Mouse (Mus musculus): ENCODE results near the gene Fads6.

Fads6 gene

DNA sequence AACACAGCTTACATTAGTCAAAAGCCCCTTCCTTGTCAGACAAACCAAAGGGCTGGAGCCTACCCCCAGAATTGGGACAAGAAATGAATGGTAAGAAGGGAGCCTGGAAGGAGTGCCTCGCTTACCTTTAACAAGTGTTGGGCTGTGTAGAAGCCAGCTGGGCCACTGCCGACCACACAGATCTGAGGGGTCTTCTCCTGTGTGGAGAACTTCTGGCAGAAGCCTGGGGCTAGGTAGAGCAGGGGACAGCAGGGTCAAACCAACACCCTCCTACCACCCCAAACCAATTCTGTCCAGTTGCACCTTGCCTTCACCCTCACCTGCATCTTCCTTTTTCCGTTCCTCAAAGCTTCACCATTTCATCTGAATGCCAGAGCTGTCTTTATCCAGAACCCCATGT, 21.5 kb downstream of the Fads6 start:
- no peak for DNase-seq (ENCODE audit: low spot score)

DNA sequence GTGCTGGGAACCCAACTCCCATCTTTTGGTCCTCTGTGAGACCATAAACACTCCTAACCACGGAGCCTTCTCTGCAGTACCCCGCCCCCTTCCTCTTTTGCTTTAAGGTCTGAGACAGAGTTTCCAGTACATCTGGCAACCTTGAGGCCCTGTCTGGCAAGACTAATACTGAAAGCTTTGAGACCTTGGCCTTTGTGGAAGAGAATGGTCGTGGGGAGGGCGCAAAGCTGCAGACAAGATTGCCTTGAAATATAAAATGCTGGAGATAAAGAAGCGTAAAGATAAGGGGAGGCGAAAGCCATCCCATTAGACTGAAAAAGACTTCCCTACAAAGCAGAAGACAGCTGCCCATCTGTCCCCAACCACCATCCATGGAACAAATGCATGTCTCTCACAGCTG, 22.0 kb downstream of the Fads6 start:
- DNase-seq (ENCODE audit: low spot score): peak; percentile 34

DNA sequence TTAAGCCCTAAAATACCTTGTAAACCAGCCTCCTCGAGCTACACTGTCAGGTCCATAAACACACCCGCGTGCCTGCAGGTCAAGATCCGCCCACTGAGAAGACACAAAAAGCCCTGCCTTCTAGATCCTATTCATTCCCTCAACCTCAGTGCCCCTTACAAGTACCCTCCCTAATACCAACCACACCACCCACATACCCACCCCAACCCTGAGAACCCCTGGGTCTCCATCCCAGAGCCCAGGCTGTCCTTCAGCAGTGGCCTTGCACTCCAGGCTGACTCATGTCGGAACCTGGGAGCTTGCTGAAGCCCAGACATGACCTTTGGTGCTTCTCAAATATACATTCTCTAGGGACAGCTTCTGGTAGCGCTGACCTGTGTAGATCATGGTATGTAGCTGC, 22.7 kb downstream of the Fads6 start:
- no peak for DNase-seq (ENCODE audit: low spot score)

DNA sequence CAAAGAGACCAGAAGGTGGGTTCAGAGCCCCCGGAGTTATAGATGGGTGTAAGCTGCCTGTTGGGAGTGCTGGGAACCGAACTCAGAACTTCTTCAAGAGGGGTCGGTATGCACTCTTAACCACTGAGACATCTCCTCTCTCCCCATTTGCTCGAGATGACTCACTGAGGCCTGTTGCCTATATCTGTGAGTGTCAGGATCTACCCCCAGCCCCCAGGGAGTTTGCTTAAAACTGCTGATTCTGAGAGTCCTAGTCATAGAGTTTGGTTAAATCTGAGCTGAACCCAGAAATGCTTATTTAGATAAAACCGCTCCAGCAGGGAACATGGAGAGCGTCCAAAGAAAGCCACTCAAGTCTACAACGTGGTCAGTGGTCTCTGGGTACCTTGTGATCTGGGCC, 23.3 kb downstream of the Fads6 start:
- no peak for DNase-seq (ENCODE audit: low spot score)

DNA sequence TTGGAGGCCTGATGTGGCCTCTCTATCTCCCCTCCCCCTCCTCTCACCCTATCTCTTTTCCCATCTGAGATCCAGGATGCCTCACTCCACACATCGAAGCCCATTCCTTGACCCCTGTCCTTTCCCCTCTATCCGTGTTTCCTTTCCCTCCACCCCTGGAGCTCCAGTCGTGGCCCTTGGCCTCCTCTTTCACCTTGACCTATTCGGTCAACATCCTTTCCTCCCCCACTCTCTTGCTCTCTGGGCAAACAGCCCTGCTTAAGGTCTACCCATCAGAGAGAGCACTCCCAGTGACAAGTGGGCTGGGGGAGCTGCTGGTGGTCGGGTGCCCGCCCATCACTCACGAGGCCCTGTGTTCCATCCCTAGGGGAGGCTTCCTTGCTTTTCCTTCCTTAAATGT, 23.7 kb downstream of the Fads6 start:
- DNase-seq (ENCODE audit: low spot score): no peak

DNA sequence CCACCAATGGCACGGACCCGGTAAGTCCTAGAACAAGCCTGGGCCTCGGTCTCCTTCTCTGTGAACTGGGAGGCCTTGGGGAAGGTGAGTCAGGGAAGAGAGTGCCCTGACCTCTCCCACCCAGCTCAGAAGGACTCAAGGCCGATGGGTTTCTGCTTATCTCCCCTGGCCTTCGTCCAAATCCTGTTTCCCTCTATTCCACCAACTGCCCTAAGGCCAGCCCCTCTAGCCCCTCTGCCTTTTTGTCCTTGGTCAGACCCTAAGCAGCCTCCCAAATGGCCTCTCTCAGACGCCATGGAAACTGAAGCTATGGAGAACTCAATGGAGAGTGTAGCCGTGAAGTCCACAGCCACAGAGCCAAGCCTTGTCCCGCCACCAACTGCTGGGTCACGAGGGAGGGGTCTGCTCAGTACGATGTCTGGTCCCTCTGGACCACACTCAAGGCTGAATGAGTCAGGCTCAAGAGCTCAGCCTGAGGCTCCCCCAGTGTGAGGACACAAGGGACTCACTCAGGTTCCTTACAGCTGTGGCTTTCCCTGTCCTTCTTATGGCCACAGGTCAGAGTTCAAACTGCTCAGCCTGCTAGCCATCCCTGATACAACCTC, 24.5 kb downstream of the Fads6 start:
- DNase-seq (ENCODE audit: low spot score): peak; percentile 32

DNA sequence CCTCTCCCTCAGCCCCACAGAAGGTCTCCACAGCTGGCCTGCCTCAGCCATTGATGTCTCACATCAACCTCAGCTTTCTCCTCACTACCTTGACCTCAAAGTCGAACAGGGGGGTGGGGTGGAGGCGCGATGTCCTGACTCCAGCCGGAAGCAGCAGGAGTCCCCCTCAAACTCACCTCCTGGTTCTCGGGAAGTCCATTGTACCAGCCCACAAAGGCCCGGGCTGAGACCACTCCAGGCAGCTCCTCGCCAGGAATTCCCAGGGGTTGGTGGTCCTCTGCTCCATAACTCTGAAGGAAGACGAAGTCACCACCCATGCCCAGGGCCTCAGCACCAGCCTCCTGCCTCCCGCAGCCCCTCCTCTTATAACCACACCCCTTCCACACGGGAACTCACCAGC, 26.0 kb downstream of the Fads6 start:
- no peak for DNase-seq (ENCODE audit: low spot score)

DNA sequence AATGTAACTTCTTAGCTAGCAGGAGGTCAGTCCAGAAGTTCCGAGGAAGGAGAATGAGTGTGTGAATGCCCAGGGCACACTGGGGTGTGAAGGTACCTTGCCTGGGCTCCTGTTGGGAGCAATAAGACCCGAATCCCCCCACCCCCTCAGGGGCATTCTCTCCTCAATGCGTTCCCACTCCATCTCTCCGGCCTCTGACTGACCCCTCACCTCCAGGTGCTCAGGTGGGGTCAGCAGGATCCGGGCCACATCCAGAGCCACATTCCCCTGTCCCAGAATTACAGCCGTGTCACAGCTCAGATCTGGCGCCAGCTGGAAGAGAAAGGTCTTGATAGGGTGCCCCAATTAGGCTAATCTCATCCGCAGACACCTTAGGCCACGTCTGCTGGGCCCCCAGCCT, 26.4 kb downstream of the Fads6 start:
- no peak for DNase-seq (ENCODE audit: low spot score)

DNA sequence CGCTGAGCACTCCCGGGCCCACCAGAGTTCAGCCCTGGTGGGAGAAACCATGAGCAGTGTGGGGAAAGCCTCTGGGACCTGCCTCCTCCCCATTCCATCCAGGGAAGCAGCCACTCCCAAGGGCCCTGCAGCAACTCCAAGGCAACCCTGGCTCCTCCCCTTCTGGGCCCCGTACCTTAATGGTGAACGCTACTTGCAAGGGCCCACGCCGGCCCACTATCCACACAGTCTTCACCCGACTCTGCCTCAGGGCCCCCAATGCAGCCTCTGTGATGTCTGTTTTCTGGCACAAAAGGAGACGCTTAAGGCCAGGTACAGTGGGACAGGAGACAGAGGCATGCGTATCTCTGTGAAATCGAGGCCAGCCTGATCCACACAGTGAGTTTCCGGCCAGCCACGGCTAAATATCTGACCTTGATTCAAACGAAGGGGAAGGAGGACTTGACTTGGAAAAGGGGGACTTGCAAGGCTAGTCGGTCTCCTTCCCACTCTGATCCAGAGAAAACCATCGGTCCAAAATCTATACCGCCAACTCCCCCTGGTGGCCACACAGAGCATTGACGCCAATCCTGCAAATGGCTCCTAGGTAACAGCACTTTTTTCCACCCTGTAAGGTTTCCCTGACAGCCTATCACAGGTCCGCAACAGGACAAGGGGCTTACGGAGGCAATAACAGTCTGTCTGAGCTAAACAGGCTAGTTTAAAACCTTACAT, 27.2 kb downstream of the Fads6 start:
- peak; percentile 76 for DNase-seq (ENCODE audit: low spot score)

DNA sequence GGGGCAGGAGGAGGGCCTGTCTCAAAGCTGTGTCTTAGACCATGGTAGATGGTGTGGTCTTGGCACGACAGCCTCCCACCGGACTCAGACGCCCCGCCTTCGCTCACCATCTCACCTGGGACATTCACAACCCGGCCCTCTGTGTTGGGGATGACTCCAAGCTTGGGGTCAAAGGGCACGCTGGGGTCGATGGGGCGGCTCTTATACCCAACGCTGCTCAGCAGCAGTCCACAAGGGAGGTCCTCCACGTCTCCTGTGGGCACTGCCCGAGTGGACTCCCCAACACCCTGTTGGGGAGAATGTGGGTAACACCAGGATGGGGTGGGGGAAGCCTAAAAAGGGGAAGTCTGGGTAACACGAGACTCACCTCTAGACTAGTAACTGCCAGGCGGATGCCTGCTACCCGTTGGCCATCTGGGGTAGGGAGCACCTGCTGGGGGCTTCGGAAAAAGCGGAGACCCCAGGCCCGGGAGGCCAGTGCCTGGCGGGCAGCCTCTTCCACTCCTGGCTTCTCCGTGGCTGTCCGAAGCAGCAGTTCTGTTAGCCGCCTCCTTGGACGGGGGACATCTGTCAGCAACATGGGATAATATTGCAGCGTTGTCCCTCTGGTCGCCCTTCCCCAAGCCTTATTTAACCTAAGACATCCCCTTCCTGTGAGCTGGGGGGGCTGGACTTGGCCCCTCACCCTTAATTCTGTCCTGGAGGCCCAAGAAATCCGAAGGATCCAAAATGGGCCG, 28.0 kb downstream of the Fads6 start:
- no peak for DNase-seq (ENCODE audit: low spot score)

DNA sequence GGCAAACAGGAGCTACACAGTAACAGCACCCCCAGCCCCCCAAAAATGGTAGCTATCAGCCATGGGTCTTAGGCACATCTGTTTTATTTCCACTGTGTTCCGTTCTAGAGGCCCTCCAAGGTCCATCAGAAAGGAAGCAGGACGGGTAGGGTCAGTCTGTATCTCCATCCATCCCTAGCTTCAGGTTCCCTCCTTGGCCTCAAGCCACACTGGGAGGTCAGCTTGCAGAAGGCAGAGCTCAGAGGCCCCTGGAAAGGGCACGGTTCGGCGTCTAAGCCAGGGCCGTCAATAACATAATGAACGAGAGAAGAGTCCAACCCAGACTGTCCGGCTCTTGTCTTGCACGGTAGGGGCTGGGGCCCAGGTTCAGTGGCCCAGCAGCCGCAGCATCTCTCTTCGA, 29.5 kb downstream of the Fads6 start:
- DNase-seq (ENCODE audit: low spot score): no peak

DNA sequence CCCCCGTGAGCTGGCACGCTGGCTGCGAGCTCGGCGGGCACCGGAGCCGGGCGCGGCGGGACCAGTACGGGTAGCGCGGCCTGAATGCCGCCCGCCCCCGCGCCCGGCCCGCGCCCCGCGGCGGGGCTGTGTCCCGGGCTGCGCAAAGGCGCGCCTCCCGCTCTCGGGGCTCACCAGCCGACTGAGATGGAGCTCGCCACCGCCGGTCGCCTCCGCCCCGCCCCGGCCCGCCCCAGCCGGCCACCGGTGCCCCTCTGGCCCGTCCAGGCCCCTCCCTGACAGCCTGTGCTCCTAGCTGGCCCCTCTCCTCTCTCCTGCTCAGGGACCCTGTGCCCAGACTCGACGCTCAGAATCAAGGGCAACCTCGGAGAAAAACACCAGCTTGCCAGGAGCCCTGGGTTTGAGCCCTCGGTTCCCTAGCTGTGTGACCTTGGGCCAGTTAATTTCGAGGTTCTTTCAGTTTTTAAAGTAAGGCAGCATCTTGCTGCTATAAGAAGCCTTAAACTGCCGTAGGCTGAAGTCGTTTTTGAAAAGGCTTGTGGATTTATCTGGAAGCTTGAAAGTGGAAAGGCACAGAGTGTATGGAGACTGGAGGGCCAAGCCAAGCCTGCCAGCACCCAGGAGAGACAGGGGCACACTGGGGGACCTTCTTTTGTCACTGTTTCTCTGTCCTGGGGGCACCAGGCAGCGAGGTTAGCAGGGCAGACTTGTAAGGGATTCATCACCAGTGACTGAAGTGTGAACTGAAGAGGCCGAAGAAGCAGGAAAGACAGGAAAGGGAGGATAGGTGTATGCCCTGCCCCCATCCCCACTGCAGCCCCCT, 30.2 kb downstream of the Fads6 start, which contains the start of gene Grin2c:
Grin2c (minus strand) TSS at position 183 of the 823 bp plus-strand sequence.
- peak; percentile 42 for DNase-seq (ENCODE audit: low spot score)

DNA sequence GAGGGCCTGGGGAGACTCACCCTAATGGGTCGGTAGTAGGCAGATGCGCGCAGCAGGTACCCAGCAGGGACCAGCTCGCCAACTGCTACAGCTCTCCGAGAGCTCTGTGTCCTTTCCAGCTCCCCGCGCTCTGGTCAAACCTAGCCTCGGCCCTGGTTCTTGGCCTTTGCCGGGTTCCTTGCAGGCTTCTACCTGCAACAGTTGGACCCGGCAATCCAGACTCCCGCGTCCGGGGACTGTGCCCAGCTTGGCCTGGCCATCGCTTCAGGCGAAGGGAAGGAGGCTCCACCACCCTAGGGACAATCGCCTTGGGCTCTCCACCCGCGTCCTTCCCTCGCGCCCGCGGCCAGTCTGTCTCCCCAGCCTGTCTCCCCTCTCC, 31.1 kb downstream of the Fads6 start:
- peak; percentile 26 for DNase-seq (ENCODE audit: low spot score)

DNA sequence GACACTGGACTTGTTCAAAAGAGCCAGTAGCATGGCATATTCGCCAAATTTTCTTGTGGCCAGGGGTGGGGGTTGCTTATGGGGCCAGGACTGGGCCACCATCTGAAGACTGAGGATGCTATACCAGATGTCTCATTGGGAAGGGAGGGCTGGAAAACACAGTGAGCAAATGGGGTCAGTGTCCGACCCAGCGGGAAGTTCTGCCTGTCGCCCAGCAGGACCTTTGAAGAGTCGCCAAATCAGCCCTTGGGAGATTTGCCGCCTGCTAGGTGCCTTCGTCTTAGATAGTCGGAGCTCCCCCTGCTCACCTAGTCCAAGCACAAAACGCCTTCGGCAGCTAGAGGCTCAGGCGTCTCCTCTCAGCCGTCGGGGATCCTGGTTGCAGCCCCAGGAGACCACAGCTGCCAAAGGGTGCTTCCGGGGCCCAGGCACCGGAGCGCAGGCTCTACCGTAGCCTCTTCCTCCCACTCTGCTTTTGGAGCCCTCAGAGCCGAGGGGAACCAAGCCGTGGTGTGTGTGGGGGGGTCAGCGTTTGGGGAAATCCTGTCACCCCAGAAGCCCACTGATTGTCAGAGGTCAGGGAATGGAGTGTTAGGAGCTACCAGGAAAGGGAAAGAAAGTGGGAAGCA, 31.6 kb downstream of the Fads6 start:
- DNase-seq (ENCODE audit: low spot score): no peak

DNA sequence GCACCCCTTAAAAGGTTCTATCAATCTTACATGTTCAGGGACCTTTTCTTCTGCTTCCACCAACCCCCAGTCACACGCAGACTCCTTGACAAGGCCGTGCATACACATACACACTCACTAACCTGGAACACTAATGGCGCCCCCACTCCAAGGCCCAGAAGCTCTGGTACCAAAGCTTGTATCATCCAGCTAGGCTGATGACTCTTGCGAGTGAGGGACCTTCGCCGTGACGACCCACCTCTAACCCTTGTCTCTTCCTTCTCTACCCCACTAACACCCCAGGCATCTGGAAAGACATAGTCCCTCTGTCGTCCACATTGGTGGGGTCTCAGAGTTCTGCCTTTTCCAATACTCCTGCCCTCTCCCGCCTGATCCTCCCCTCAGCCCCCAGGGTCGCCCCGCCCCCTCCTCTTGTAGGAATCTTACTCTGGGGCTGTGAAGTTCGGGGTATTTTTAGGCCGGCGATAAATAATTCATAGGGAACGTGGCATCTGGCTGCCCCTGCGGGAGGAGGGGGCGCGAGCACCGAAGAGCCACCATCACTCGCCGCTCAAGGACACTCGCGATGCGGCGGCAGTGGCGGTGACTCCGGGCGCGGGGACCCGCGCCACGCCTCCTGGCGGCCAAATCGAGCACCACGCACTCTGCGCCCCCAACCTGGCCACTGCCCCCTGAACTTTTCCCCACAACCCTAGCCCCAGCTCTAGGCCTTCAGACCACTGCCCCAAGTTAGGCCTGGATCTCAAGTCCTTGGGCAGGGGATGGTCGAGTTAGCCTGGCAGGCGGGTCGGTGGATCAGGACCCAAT, 32.4 kb downstream of the Fads6 start:
- no peak for DNase-seq (ENCODE audit: low spot score)

DNA sequence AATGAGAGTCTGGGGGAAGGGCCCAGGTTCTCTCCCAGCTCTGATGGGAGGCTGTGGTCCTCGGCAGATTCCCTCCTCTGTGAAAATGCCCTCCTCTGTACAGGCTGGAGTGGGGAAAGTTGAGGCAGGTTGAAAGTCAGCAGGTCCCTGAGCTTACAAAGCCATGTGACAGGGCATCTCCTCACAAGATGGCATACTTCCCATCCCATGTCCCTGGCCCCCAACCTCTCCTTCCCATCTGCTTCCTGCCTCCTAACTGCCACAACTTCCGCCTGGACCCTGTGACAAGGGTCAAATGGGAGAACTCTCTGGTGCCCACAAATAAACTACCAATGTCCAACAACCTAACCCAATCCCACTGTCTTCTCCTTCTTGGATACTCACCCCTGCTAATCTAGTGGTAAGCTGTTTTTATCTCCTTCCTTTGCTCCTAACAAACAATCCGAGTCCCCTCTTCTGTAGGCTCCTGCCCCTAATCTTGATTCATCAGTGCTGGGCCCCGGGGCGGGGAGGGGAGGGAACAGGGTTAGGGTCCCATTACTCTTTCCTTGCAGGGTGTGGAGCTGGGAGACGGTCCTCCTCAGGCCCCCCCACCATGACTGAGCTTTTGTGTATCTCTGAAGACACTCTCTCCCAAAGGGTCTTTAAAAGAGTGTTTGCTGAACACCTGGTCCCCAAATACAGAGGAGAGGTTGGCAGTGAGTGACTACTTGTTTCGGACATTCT, 33.2 kb downstream of the Fads6 start:
- DNase-seq (ENCODE audit: low spot score): no peak

DNA sequence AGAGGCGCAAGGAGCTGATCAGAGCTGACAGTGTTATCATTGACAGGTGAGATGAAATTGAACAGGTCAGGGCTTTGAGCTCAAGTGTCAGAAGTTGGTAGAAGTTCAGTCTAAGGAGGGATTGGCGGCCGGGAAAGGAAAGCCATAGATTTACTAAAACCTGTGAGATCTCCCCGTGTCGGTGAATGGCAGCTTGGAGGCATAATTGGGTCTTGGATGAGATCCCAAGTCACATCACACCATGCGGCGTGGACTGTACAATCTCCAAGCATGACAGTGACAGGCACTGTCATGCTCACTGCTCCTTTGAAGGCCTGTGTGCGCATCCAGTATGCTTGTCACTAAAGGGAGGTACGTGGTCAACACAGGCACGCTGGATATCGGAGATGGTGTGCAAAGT, 34.5 kb downstream of the Fads6 start:
- no peak for DNase-seq (ENCODE audit: low spot score)

DNA sequence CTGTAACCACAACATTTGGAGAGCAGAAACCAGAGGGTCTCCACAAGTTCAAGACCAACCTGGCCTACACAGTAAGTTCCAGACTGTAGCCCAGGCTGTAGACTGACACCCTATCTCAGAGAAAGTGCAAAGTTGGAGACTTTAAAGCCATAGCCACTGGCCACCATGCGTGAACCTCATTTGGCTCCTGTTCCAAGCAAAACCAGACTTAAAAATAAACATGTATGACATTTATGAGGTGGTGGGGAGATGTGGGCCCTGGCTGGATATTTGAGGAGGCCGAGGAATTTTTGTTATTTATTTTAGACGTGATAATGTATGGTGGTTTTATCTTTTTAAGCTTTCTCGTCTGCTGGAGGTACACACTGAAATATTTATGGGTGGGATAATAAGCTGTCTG, 38.3 kb downstream of the Fads6 start:
- no peak for DNase-seq (ENCODE audit: low spot score)

DNA sequence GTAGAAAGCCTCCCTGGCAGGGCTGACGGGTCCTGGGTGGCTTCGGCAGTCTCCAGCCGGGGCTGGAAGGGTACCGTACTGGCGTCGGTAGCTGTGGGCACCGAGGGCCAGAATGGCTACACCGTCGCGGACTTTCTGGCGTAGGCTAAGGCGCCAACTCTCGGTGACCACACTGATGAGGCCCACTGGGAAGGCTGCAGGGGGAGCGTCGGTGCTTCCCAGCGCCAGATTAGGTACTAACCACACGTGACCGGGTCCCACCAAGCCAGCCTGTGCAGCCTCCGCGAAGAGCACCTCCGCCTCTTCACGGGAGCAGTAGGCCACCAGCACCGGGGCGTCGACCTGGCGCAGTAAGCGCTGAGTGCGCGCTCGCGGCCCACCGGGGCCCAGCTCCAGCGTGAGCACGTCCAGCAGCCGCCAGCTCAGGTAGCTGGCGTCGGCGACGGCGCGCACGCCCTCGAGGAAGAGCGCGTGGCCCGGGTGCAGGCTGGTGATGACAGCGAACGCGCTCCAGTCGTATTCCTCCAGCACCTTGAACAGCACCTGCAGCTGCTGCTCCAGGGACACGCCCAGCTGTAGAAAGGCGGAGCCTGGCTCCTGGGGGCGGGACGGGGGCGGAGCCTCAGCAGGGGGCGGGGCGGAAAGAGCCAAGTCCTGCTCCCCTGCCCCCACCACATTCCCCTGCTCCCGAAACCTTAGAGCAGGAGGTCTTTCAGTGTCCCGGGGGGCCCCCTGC, 39.5 kb downstream of the Fads6 start:
- DNase-seq (ENCODE audit: low spot score): no peak

DNA sequence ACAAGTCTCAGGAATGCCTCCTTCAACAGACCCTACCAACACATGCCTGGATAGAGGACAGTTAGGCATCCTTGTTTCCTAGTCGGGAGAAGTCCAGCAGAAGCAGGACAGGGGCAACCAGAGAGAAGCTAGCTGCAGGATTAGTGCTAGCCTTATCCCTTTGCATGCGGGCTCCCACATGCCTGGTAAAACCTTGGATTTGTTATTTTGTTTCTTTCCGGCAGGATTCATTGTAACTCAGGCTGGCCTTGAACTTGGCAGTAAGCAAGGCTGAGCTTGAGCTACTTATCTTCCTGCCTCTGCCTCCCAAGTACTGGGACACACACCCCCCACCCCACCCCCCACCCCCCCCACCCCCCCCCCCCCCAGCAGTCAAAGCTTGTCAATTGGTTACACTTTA, 46.2 kb downstream of the Fads6 start:
- no peak for DNase-seq (ENCODE audit: low spot score)
